Mouse (Mus musculus) intestine, embryonic 16.5 days (tissue): ENCODE measurements around the gene Sae1. TPM values are rescaled to one million over a fixed set of nuclear protein-coding genes. Genes with fewer than 3 reads are reported as not detected.

Experiments
- ATAC-seq: fragments of 200-750 bp; cut with Nextera tagmentation; 2 replicates; pipeline ENCODE4 v1.8.0; 2017; ENCODE audit warnings: moderate TSS enrichment, moderate library complexity
- H3K27ac ChIP-seq: fragments of 300-500 bp; sonication (generic); 2 replicates; pipeline ENCODE4 v1.5.1; 2014; ENCODE audit warnings: mild to moderate bottlenecking, low read length
- H3K27me3 ChIP-seq: fragments of 300-500 bp; sonication (generic); replicated peaks from 2 replicates; pipeline ENCODE4 v1.6.1; 2014; ENCODE audit warnings: low read length, control low read depth, mixed read lengths; ENCODE audit not compliant: control insufficient read depth, insufficient read depth
- H3K36me3 ChIP-seq: fragments of 300-500 bp; sonication (generic); 2 replicates; pipeline ENCODE4 v1.6.1; 2014; ENCODE audit warnings: low read length, control low read depth; ENCODE audit not compliant: control insufficient read depth, insufficient read depth
- H3K4me1 ChIP-seq: fragments of 300-500 bp; sonication (generic); 2 replicates; pipeline ENCODE4 v1.6.1; 2014; ENCODE audit warnings: low read length, control low read depth, mixed read lengths; ENCODE audit not compliant: control insufficient read depth, insufficient read depth
- H3K4me2 ChIP-seq: fragments of 300-500 bp; sonication (generic); 2 replicates; pipeline ENCODE4 v1.6.1; 2014; ENCODE audit warnings: low read depth, low read length, control low read depth
- H3K4me3 ChIP-seq: fragments of 300-500 bp; sonication (generic); 2 replicates; pipeline ENCODE4 v1.5.1; 2014; ENCODE audit warnings: mild to moderate bottlenecking, low read length
- H3K9ac ChIP-seq: fragments of 300-500 bp; sonication (generic); 2 replicates; pipeline ENCODE4 v1.6.1; 2014; ENCODE audit warnings: low read depth, low read length
- H3K9me3 ChIP-seq: fragments of 300-500 bp; sonication (generic); 2 replicates; pipeline ENCODE4 v1.6.1; 2016; ENCODE audit warnings: low read length, control low read depth; ENCODE audit not compliant: control insufficient read depth
- WGBS: fragments of 180-500 bp; shearing (Covaris S2); extraction: QIAGEN DNeasy Blood & Tissue Kit; methylation state at CpG from one replicate; pipeline ENCODE4 v1.1.7; 2014; 5-methylcytosine and 5-hydroxymethylcytosine counted together
- polyA plus RNA-seq: library from polyadenylated mRNA; unstranded; fragments of >200 nt; fragmentation: Nextera tagmentation; extraction: Ambion mirVana; gene quantifications from 2 replicates; pipeline ENCODE4 v1.2.1, GENCODE M21; 2015

The Sae1 gene
- polyA plus RNA-seq, 1 experiment from 2014 or later, result 263 TPM

DNA sequence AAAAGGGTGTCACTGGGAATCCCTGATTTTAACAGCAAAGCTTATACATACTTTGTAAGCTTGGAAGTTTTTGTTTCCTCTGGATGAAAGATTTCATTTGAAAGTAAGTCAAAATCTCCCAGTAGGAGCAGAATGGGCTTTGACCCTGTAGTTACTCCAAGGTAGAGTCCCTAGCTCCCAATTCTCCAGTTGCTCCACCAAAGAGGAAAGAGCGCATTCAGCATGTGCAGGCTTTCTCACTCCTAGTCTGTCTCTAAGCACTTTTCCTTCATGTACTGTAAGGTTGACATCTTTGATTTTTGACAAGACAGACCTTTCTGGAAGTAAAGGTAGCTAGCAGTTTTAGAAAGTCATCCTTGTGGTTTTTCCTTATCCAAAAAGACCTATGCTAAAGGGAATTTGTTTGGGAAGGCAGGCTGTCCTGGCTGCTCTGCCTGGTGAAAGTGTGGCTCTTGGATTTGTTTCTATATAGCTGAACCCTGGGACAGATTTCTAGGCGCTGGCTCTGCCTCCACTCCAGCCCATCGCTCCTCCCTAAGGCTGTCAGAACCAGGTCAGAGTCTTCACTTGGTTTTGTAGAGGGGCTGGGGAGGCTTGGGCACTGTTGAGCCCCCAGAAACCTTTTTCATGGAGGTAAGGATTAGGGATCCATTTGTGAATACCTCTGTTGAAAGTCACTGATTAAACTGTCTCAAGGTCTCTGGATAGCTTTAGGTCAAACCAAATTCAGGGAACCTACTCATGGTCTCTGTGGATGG lies 16.9 kb upstream of the Sae1 start:
- no peak for ATAC-seq
- no peak overlapping the region for H3K4me3 ChIP-seq
- peak overlapping the region; percentile 48 for H3K9ac ChIP-seq
- H3K4me2 ChIP-seq, result no peak overlapping the region; the same call in 1 of the 2 replicates
- no peaks in the 10 kb centered on the region for H3K27me3 ChIP-seq
- no peaks in the 10 kb centered on the region for H3K36me3 ChIP-seq
- WGBS, result 77% methylated on average over 3 of the region's 3 CpGs
- peaks cover 31% of the 10 kb centered on the region for H3K4me1 ChIP-seq
- H3K9me3 ChIP-seq, result no peaks in the 10 kb centered on the region
- peak overlapping the region; percentile 98 for H3K27ac ChIP-seq

DNA sequence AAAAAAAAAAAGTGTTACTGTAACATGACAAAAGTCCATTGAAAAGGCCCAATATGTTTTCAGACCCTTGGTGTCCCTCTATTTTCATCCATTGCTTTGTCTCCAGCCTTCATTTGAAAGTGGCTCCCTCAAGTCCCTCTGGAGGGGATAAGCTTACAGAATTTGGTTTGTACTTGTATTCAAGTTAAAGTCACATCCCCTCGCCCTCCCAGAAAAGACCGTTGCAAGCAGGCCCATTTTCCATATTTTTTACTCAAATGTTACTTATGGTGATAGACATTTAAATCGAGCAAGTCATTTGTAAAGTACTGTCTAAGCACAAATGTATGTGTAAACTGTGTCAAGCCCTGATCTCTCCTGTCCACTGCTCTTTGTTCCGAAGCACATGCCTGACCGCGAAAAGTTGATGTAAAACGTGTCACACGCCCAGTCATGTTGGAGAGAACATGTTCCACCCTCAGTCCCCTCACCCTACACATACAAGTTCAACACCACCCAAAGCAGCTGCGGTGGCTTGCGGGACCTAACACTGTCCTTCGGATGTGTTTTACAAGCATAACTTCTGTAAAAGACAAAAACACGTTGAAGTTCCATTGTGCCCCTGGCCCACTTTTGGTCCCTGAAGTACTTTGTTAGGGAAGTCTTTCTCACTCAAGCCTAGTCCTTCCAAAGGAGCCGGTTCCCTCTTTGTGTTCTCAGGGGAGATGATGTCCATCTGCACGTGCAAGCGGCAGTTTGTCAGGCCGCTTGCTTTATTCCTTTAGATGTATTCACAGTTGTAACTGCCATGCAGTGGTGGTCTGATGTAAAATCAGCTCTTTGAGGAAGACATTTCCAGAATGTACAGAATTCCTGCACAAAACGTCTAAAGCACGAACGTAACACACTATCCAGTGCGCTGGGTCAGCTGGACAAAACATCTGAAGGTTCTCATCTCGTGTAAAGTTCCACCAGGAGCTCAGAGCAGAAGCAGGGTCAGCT lies 15.7 kb upstream of the Sae1 start:
- H3K4me3 ChIP-seq, result peak overlapping the region; percentile 94
- peak overlapping the region; percentile 100 for H3K9ac ChIP-seq
- H3K4me1 ChIP-seq, result peaks cover 35% of the 10 kb centered on the region
- peak overlapping the region; percentile 100 for H3K27ac ChIP-seq
- H3K9me3 ChIP-seq, result no peaks in the 10 kb centered on the region
- 21% methylated on average over 21 of the region's 21 CpGs for WGBS
- H3K27me3 ChIP-seq, result no peaks in the 10 kb centered on the region
- H3K4me2 ChIP-seq, result peak overlapping the region; percentile 87
- ATAC-seq, result no peak
- H3K36me3 ChIP-seq, result no peaks in the 10 kb centered on the region

DNA sequence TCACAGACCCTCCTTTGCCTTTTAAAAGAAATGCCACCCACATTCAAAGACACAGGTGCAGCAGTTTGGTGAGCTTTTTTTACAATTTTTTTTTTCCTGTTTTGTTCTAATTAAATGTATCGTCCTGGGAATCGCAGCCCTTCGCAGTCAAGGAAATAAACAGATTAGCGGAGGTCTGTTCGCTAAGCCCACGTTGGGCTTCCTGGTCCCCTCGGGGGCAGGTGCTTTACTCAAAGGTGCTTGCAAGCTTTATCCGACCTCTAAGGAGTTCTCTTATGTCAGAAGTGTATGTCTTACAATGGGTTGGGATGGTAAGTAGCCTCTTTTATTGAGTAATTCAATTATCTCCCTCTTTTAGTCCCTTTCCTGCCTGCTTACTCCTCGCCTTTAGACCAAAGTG lies 14.8 kb upstream of the Sae1 start:
- Histone ChIP-seq H3K9me3 (no peaks in the 10 kb centered on the region), H3K9ac (peak overlapping the region; percentile 100), H3K4me1 (peaks cover 35% of the 10 kb centered on the region), H3K27ac (peak overlapping the region; percentile 100), H3K27me3 (no peaks in the 10 kb centered on the region), H3K36me3 (no peaks in the 10 kb centered on the region), H3K4me3 (peak overlapping the region; percentile 94), H3K4me2 (peak overlapping the region; percentile 87)
- ATAC-seq, result no peak
- 3% methylated on average over 9 of the region's 9 CpGs for WGBS

DNA sequence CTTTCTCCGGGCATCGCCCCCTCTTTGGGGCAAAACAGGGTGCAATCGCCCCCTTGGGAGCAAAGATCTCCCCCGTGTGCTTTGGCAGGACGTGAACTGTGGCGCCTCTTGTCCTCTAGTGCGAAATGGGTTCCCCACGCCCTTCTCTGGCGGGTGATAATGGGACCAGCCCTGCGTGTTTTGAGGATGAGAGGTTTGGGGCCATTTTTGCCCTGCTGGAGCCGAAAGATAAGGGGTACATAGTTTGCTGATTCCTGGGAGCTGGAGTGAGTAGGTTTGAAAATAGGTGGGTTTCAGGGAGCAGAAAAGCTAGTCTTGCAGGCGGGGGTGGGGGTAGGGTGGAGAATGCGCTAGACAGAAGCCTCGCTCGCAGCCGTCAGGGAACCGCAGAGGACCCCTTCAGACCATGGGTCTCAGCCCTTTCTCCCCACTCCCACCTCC lies 14.4 kb upstream of the Sae1 start:
- H3K27ac ChIP-seq, result peak overlapping the region; percentile 100
- WGBS, result under 1% methylated on average over 17 of the region's 17 CpGs
- H3K4me1 ChIP-seq, result peaks cover 35% of the 10 kb centered on the region
- no peaks in the 10 kb centered on the region for H3K36me3 ChIP-seq
- peak overlapping the region; percentile 87 for H3K4me2 ChIP-seq
- ATAC-seq, result no peak
- no peaks in the 10 kb centered on the region for H3K27me3 ChIP-seq
- peak overlapping the region; percentile 94 for H3K4me3 ChIP-seq
- no peaks in the 10 kb centered on the region for H3K9me3 ChIP-seq
- peak overlapping the region; percentile 100 for H3K9ac ChIP-seq

DNA sequence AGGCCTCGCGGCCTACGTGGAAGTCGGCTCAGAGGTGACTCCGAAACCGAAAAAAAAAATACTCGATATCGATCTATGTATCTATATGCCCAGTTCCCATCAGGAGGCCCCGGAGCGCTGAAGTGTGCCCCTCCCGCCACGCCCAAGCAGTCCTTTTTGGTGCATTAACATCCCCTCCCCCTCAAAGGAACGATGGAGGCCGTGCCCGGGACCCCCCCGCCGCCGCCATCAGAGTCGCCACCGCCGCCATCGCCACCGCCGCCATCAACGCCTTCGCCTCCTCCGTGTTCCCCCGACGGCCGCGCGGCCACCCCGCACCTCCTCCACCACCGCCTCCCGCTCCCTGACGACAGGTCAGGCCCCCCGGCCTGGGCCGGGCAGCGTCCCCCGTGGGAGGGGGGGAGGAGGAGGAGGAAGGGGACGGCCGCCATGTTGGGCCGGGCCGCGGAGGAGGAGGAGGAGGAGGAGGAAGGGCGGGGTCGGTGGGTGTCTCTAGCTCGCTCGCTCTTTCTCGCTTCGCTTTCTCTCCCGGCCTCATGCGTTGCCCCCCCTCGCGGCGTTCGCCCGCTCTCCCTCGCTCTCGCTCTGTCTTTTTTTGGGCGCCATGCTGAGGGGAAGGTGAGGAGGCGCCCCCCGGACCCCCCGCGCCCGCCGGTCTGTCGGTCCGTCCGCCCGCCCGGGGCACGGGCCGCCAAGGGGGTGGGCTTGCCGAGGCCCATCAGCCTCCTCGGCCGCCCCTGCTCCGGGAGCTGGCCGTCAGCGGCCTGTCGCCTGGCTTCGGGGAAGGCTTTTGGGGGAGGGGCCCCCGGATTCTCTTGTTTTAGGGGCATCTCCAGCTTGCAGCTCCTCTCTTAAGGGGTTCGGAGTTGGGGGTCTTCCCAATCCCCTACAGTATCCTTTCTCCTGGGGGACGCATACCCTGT lies 13.3 kb upstream of the Sae1 start, which contains the start of gene Zc3h4:
Gene Zc3h4 (plus strand): TSS at position 222 of the 923 bp plus-strand sequence.
- peak; percentile 50 for ATAC-seq
- Histone ChIP-seq H3K36me3 (no peaks in the 10 kb centered on the region), H3K4me2 (peak within 1 kb of the TSS; percentile 87), H3K27me3 (no peaks in the 10 kb centered on the region), H3K9me3 (no peaks in the 10 kb centered on the region), H3K9ac (peak within 1 kb of the TSS; percentile 100), H3K4me1 (peaks cover 30% of the 10 kb centered on the region), H3K27ac (peak within 1 kb of the TSS; percentile 100), H3K4me3 (peak within 1 kb of the TSS; percentile 94)
- under 1% methylated on average over 77 of the region's 85 CpGs for WGBS

DNA sequence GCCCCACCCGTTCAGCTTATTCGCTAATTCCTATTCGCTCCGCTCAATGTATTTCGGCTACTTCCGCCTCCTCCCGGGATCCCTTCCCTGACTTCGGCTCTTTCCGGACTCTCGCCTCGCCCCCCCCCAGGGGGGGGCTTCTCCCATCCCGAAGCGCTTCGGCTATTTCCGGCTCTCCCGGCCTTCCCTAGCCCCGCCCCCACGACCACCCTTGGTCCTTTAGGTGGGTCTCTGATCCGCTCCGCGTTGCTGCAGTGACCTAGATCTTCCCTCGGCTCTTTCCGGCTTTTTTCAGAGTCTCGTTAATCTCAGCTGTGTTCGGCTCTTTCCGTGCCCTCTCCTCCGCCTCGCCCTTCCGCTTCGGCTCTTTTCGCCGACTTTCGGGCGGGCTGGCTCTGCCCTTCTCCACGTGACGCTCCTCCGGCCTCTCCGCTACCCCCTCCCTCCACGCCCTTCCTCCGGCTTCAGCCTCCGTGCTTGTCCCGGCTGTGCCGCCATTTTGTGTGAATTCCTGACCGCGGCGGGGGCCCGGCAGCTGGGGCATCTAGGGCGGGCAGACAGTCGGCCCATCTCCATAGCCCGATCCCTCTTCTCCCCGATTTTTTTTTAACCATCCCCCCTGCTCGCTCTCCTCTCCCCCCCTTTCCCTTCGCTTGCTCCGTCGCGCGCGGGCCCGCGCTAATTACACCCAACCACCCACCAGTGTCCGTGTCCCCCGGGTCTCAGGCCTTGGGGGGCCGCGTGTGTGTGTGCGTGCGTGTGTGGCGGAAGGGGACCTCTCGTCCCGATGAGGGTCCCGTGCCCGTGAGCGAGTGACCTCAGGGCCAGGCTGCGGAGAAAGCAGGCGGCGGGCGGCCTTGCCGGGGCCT lies 12.4 kb upstream of the Sae1 start:
- under 1% methylated on average over 77 of the region's 77 CpGs for WGBS
- Histone ChIP-seq H3K4me1 (peaks cover 21% of the 10 kb centered on the region), H3K4me2 (peak overlapping the region; percentile 87), H3K27ac (peak overlapping the region; percentile 100), H3K27me3 (no peaks in the 10 kb centered on the region), H3K36me3 (no peaks in the 10 kb centered on the region), H3K4me3 (peak overlapping the region; percentile 94), H3K9me3 (no peaks in the 10 kb centered on the region), H3K9ac (peak overlapping the region; percentile 100)
- peak; percentile 89 for ATAC-seq

DNA sequence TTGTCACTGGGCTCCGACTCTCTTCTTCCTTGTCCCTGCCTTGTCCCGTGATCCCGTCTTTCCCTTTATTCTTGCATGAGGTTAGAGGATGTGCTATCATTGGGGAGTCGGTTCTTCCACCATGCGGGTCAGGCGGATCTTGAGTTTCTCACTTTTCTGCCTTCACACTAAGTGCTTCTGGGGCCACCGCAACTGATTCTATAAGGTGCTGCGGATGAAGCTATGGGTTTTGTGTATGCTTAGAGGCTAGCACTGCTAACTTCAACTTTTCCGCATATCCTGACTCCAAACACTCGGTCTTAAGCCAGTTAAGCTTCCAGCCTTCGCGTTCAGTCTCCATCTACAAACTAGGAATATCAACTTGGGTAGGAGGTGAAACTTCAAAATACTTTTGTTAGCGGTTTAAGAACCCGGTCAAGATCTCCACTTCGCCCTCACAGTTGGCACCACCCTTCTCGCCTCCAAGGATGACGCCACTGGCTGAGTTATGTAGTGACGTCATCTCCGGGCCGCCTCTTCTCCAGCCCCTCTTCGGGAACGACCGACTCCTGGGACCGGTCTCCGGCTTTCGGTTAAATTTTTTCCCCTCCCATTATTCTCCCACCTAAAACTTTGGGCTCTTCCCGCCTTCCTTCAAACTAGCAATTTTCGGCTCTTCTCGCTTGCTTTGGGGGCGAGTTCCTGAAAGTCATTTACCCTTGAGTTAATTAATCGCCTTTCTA lies 11.7 kb upstream of the Sae1 start:
- H3K9me3 ChIP-seq, result no peaks in the 10 kb centered on the region
- peak overlapping the region; percentile 94 for H3K4me3 ChIP-seq
- peak overlapping the region; percentile 66 for H3K9ac ChIP-seq
- no peaks in the 10 kb centered on the region for H3K27me3 ChIP-seq
- peak overlapping the region; percentile 100 for H3K27ac ChIP-seq
- H3K4me2 ChIP-seq, result peak overlapping the region; percentile 79
- H3K36me3 ChIP-seq, result no peaks in the 10 kb centered on the region
- ATAC-seq, result peak; percentile 81
- WGBS, result under 1% methylated on average over 31 of the region's 31 CpGs
- peaks cover 13% of the 10 kb centered on the region for H3K4me1 ChIP-seq
